Mouse (Mus musculus) MEL (cell line): ENCODE measurements around the gene Aars. TPM values are rescaled to one million over a fixed set of nuclear protein-coding genes. Genes with fewer than 3 reads are reported as not detected.

ENCODE experiments used
- DNase-seq: peaks from one replicate; pipeline ENCODE4 v3.0.0; 2011; ENCODE audit warnings: low read depth, low spot score
- H3K27ac ChIP-seq: 2 replicates; pipeline ENCODE4 v1.5.1; 2012; ENCODE audit warnings: low read depth, mild to moderate bottlenecking, control low read depth, low read length, moderate library complexity; ENCODE audit not compliant: control insufficient read depth
- H3K27me3 ChIP-seq, 2 experiments: fragments of 150-350 bp in 1 of 2; sonication (generic) in 1 of 2; 2 replicates each; pipeline ENCODE4 v1.6.1; 2012; ENCODE audit warnings: low read length in 2 of 2, mild to moderate bottlenecking in 2 of 2, improper control_type of control experiment in 1 of 2, moderate library complexity in 1 of 2; ENCODE audit not compliant: insufficient read depth in 2 of 2, control insufficient read depth in 1 of 2
- H3K36me3 ChIP-seq, 2 experiments: 2 replicates each; pipeline ENCODE4 v1.6.1; 2012 to 2014; ENCODE audit warnings: low read length in 2 of 2, improper control_type of control experiment in 1 of 2, inconsistent platforms in 1 of 2, mild to moderate bottlenecking in 1 of 2; ENCODE audit not compliant: insufficient read depth in 2 of 2, control insufficient read depth in 1 of 2
- H3K4me1 ChIP-seq, 2 experiments: fragments of 150-350 bp in 1 of 2; sonication (generic) in 1 of 2; 2 replicates each; pipeline ENCODE4 v1.6.1; 2012; ENCODE audit warnings: low read length in 2 of 2, improper control_type of control experiment in 1 of 2, mild to moderate bottlenecking in 1 of 2; ENCODE audit not compliant: insufficient read depth in 2 of 2, control insufficient read depth in 1 of 2
- H3K4me3 ChIP-seq, 2 experiments: fragments of 150-350 bp in 1 of 2; sonication (generic) in 1 of 2; 2 replicates each; pipeline ENCODE4 v1.5.1; 2012; ENCODE audit warnings: low read depth in 2 of 2, low read length in 2 of 2, mild to moderate bottlenecking in 2 of 2, moderate library complexity in 2 of 2, control low read depth in 1 of 2, improper control_type of control experiment in 1 of 2; ENCODE audit not compliant: control insufficient read depth in 1 of 2, insufficient read depth in 1 of 2
- H3K79me2 ChIP-seq: 2 replicates; pipeline ENCODE4 v1.6.1; 2012; ENCODE audit warnings: mild to moderate bottlenecking, low read length, moderate library complexity; ENCODE audit not compliant: control insufficient read depth, poor library complexity, insufficient read depth
- H3K9ac ChIP-seq: 2 replicates; pipeline ENCODE4 v1.6.1; 2012; ENCODE audit warnings: low read depth, mild to moderate bottlenecking, control low read depth, low read length, moderate library complexity; ENCODE audit not compliant: control insufficient read depth, poor library complexity, severe bottlenecking
- H3K9me3 ChIP-seq: fragments of 150-350 bp; sonication (generic); replicated peaks from 2 replicates; pipeline ENCODE4 v1.6.1; 2012; ENCODE audit warnings: mild to moderate bottlenecking, low read length, improper control_type of control experiment, moderate library complexity; ENCODE audit not compliant: insufficient read depth
- BHLHE40 ChIP-seq: IDR thresholded peaks from 2 replicates; pipeline ENCODE4 v1.6.1; 2012; ENCODE audit warnings: low read depth, mild to moderate bottlenecking, inconsistent platforms, low read length, improper control_type of control experiment, borderline replicate concordance
- CHD1 ChIP-seq: IDR thresholded peaks from 2 replicates; pipeline ENCODE4 v1.6.1; 2012; ENCODE audit warnings: low read depth, mild to moderate bottlenecking, inconsistent platforms, low read length, improper control_type of control experiment
- CHD2 ChIP-seq: IDR thresholded peaks from 2 replicates; pipeline ENCODE4 v1.6.1; 2011; ENCODE audit warnings: low read length, improper control_type of control experiment
- CTCF ChIP-seq, 3 experiments: IDR thresholded peaks in 2 of 3; conservative IDR thresholded peaks in 1 of 3; 2 replicates each; pipeline ENCODE4 v1.5.1; 2011 to 2012; ENCODE audit warnings: low read length in 3 of 3, low read depth in 2 of 3, mild to moderate bottlenecking in 2 of 3, improper control_type of control experiment in 1 of 3, inconsistent platforms in 1 of 3, mixed read lengths in 1 of 3, moderate library complexity in 1 of 3; ENCODE audit not compliant: control insufficient read depth in 1 of 3, insufficient read depth in 1 of 3, poor library complexity in 1 of 3, severe bottlenecking in 1 of 3
- E2F4 ChIP-seq: IDR thresholded peaks from 2 replicates; pipeline ENCODE4 v1.6.1; 2011; ENCODE audit warnings: low read depth, low read length, improper control_type of control experiment, borderline replicate concordance
- ELF1 ChIP-seq: IDR thresholded peaks from 2 replicates; pipeline ENCODE4 v1.6.1; 2014; ENCODE audit warnings: low read depth, mild to moderate bottlenecking, inconsistent platforms, low read length, improper control_type of control experiment, moderate library complexity
- ETS1 ChIP-seq: IDR thresholded peaks from 2 replicates; pipeline ENCODE4 v1.6.1; 2012; ENCODE audit warnings: low read depth, mild to moderate bottlenecking, inconsistent platforms, low read length, improper control_type of control experiment, moderate library complexity
- GABPA ChIP-seq: IDR thresholded peaks from 2 replicates; pipeline ENCODE4 v1.6.1; 2012; ENCODE audit warnings: low read depth, mild to moderate bottlenecking, inconsistent platforms, low read length, improper control_type of control experiment, moderate library complexity
- GATA1 ChIP-seq: IDR thresholded peaks from 2 replicates; pipeline ENCODE4 v1.6.1; 2011; ENCODE audit warnings: low read depth, low read length, improper control_type of control experiment
- HCFC1 ChIP-seq: IDR thresholded peaks from 2 replicates; pipeline ENCODE4 v1.6.1; 2012; ENCODE audit warnings: low read depth, mild to moderate bottlenecking, inconsistent platforms, low read length, improper control_type of control experiment, moderate library complexity
- JUND ChIP-seq: IDR thresholded peaks from 2 replicates; pipeline ENCODE4 v1.6.1; 2011; ENCODE audit warnings: low read depth, mild to moderate bottlenecking, improper control_type of control experiment, low read length
- MAFK ChIP-seq: IDR thresholded peaks from 2 replicates; pipeline ENCODE4 v1.6.1; 2011; ENCODE audit warnings: low read depth, mild to moderate bottlenecking, low read length, improper control_type of control experiment, borderline replicate concordance
- MAX ChIP-seq: IDR thresholded peaks from 2 replicates; pipeline ENCODE4 v1.6.1; 2011; ENCODE audit warnings: low read length, improper control_type of control experiment
- MEF2A ChIP-seq: IDR thresholded peaks from 2 replicates; pipeline ENCODE4 v1.6.1; 2014; ENCODE audit warnings: low read depth, mild to moderate bottlenecking, inconsistent platforms, low read length, improper control_type of control experiment; ENCODE audit not compliant: poor library complexity, insufficient replicate concordance, severe bottlenecking; ENCODE audit errors: extremely low read depth
- MXI1 ChIP-seq: IDR thresholded peaks from 2 replicates; pipeline ENCODE4 v1.6.1; 2011; ENCODE audit warnings: mild to moderate bottlenecking, low read depth, low read length, improper control_type of control experiment
- MYB ChIP-seq: IDR thresholded peaks from 2 replicates; pipeline ENCODE4 v1.6.1; 2011; ENCODE audit warnings: mild to moderate bottlenecking, low read depth, low read length, improper control_type of control experiment
- MYC ChIP-seq: IDR thresholded peaks from 2 replicates; pipeline ENCODE4 v1.6.1; 2011; ENCODE audit warnings: low read depth, mild to moderate bottlenecking, low read length, improper control_type of control experiment, moderate library complexity
- NELFE ChIP-seq: IDR thresholded peaks from 2 replicates; pipeline ENCODE4 v1.6.1; 2011; ENCODE audit warnings: low read depth, low read length, improper control_type of control experiment
- NRF1 ChIP-seq: IDR thresholded peaks from 2 replicates; pipeline ENCODE4 v1.6.1; 2014; ENCODE audit warnings: low read depth, mild to moderate bottlenecking, inconsistent platforms, low read length, improper control_type of control experiment, moderate library complexity; ENCODE audit not compliant: poor library complexity, insufficient read depth, severe bottlenecking
- POLR2AphosphoS2 ChIP-seq: IDR thresholded peaks from 2 replicates; pipeline ENCODE4 v1.6.1; 2011; ENCODE audit warnings: low read length, improper control_type of control experiment
- POLR2AphosphoS5 ChIP-seq: IDR thresholded peaks from 2 replicates; pipeline ENCODE4 v1.6.1; 2012; ENCODE audit warnings: low read depth, borderline replicate concordance, mild to moderate bottlenecking, inconsistent platforms, low read length, moderate library complexity, mixed read lengths
- RAD21 ChIP-seq: IDR thresholded peaks from 2 replicates; pipeline ENCODE4 v1.6.1; 2011; ENCODE audit warnings: mild to moderate bottlenecking, low read depth, low read length, improper control_type of control experiment
- RCOR1 ChIP-seq: IDR thresholded peaks from 2 replicates; pipeline ENCODE4 v1.6.1; 2012; ENCODE audit warnings: low read depth, mild to moderate bottlenecking, inconsistent platforms, low read length, improper control_type of control experiment
- SIN3A ChIP-seq: IDR thresholded peaks from 2 replicates; pipeline ENCODE4 v1.6.1; 2012; ENCODE audit warnings: low read length, improper control_type of control experiment, inconsistent platforms
- SMC3 ChIP-seq: IDR thresholded peaks from 2 replicates; pipeline ENCODE4 v1.6.1; 2011; ENCODE audit warnings: low read depth, low read length, improper control_type of control experiment
- TAL1 ChIP-seq: IDR thresholded peaks from 2 replicates; pipeline ENCODE4 v1.6.1; 2012; ENCODE audit warnings: mild to moderate bottlenecking, inconsistent platforms, low read length, moderate library complexity, mixed read lengths
- TBP ChIP-seq: IDR thresholded peaks from 2 replicates; pipeline ENCODE4 v1.8.0; 2011; ENCODE audit warnings: low read depth, low read length, improper control_type of control experiment
- TCF12 ChIP-seq: IDR thresholded peaks from 2 replicates; pipeline ENCODE4 v1.6.1; 2014; ENCODE audit warnings: low read depth, mild to moderate bottlenecking, inconsistent platforms, low read length, improper control_type of control experiment, moderate library complexity
- USF1 ChIP-seq: IDR thresholded peaks from 2 replicates; pipeline ENCODE4 v1.6.1; 2014; ENCODE audit warnings: low read depth, mild to moderate bottlenecking, inconsistent platforms, low read length, improper control_type of control experiment, moderate library complexity
- USF2 ChIP-seq, 2 experiments: IDR thresholded peaks; 2 replicates each; pipeline ENCODE4 v1.6.1; 2011 to 2012; ENCODE audit warnings: improper control_type of control experiment in 2 of 2, low read length in 2 of 2, borderline replicate concordance in 1 of 2, inconsistent platforms in 1 of 2, low read depth in 1 of 2, mild to moderate bottlenecking in 1 of 2; ENCODE audit not compliant: insufficient read depth in 1 of 2
- ZC3H11A ChIP-seq: IDR thresholded peaks from 2 replicates; pipeline ENCODE4 v1.6.1; 2012; ENCODE audit warnings: low read depth, mild to moderate bottlenecking, inconsistent platforms, low read length, improper control_type of control experiment
- ZKSCAN1 ChIP-seq: IDR thresholded peaks from 2 replicates; pipeline ENCODE4 v1.6.1; 2012; ENCODE audit warnings: low read depth, mild to moderate bottlenecking, inconsistent platforms, low read length, improper control_type of control experiment, moderate library complexity
- ZMIZ1 ChIP-seq: IDR thresholded peaks from 2 replicates; pipeline ENCODE4 v1.6.1; 2012; ENCODE audit warnings: low read depth, mild to moderate bottlenecking, inconsistent platforms, low read length, improper control_type of control experiment, moderate library complexity
- ZNF384 ChIP-seq: IDR thresholded peaks from 2 replicates; pipeline ENCODE4 v1.6.1; 2012; ENCODE audit warnings: low read depth, mild to moderate bottlenecking, inconsistent platforms, low read length, improper control_type of control experiment
- polyA plus RNA-seq, 2 experiments: library from polyadenylated mRNA; stranded (reverse) in 1 of 2; unstranded in 1 of 2; fragments of >175 nt in 1 of 2; fragments of >200 nt in 1 of 2; gene quantifications; 2 replicates each; pipeline versions ENCODE4 v1.2.1 to v1.2.4; 2012; ENCODE audit warnings: low replicate concordance in 2 of 2, low read depth in 1 of 2; ENCODE audit not compliant: insufficient read length in 2 of 2, insufficient read depth in 1 of 2, missing spikeins in 1 of 2
- total RNA-seq: library from RNA; depleted of rRNA; stranded (reverse); fragments of 300-350 nt; gene quantifications from 2 replicates; pipeline ENCODE4 v1.2.3, GENCODE M21; 2012

Aars gene
- total and polyA plus RNA-seq, 3 experiments = 25.1 to 162 (median 106) TPM

GRCm38 (mm10) chr8:110997547-110998531 lies 35.1 kb upstream of the Aars start, which contains the start of gene Ddx19a:
Ddx19a (minus strand) TSS chr8:110997800.
- H3K9me3 ChIP-seq = no peaks in the 10 kb centered on the region
- peak within 1 kb of the TSS; percentile 69 to 82 for H3K4me3 ChIP-seq
- H3K4me1 ChIP-seq = peaks cover 0 to 5% of the 10 kb centered on the region in 2 experiments; a peak in 2 of 4 replicates
- no peaks in the 10 kb centered on the region for H3K27me3 ChIP-seq
- peaks cover 2 to 11% of the 10 kb centered on the region in 2 experiments for H3K36me3 ChIP-seq
- H3K9ac ChIP-seq = peak within 1 kb of the TSS; percentile 74
- H3K27ac ChIP-seq = peak within 1 kb of the TSS; percentile 99
- peak; percentile 97 for DNase-seq
- H3K79me2 ChIP-seq = peaks cover 28% of the 10 kb centered on the region
- TF ChIP-seq CHD1 (no peak), USF2 (IDR thresholded peaks at IDR 0.05; ENCODE audit: borderline replicate concordance in 1 of 2, insufficient read depth in 1 of 2, low read depth in 1 of 2, low read length in 2 of 2) (no peak), MAFK (peak; percentile 72; the same call in 1 of the 2 replicates), HCFC1 (peak; percentile 90), E2F4 (no peak; the same call in 1 of the 2 replicates), USF1 (no peak), MXI1 (peak; percentile 83), CTCF (IDR thresholded peaks at IDR 0.05 in 2 of 3, conservative IDR thresholded peaks at IDR 0.05 in 1 of 3; ENCODE audit: control insufficient read depth in 1 of 3, insufficient read depth in 1 of 3, low read depth in 2 of 3, low read length in 3 of 3, poor library complexity in 1 of 3, severe bottlenecking in 1 of 3) (peak in 2 of 3 experiments; percentile 27 to 63; a peak in 4 of 6 replicates), SIN3A (peak; percentile 84), MEF2A (no peak), ZC3H11A (peak; percentile 56), RCOR1 (no peak), ZNF384 (peak; percentile 80), TAL1 (no peak), ELF1 (peak; percentile 52; the same call in 1 of the 2 replicates), BHLHE40 (no peak), RAD21 (peak; percentile 44), TBP (peak; percentile 99), NRF1 (peak; percentile 56; the same call in 1 of the 2 replicates), MYB (no peak), MYC (peak; percentile 68), TCF12 (peak; percentile 43), POLR2AphosphoS2 (peak; percentile 89), ZMIZ1 (no peak; the same call in 1 of the 2 replicates), JUND (no peak), CHD2 (no peak), GABPA (no peak), GATA1 (peak; percentile 81), ZKSCAN1 (no peak), SMC3 (peak; percentile 58), ETS1 (peak; percentile 45; the same call in 1 of the 2 replicates), MAX (peak; percentile 92), NELFE (peak; percentile 95), POLR2AphosphoS5 (no peak)
